Mouse (Mus musculus) lung, adult 2 months (tissue): ENCODE results near the gene Cish. TPM values are rescaled to one million over a fixed set of nuclear protein-coding genes. Genes with fewer than 3 reads are reported as not detected.

Experiments used
- DNase-seq: peaks from one replicate; pipeline ENCODE4 v3.0.0; 2022
- H3K4me1 ChIP-seq: fragments of 200-500 bp; 2 replicates; pipeline ENCODE4 v1.6.1; 2011; ENCODE audit warnings: low read length; ENCODE audit not compliant: control insufficient read depth, insufficient read depth
- H3K4me3 ChIP-seq: fragments of 200-500 bp; replicated peaks from 2 replicates; pipeline ENCODE3; 2011; ENCODE audit warnings: low read depth, mild to moderate bottlenecking, control low read depth, low read length; ENCODE audit errors: extremely low read depth
- CTCF ChIP-seq: fragments of 200-500 bp; IDR thresholded peaks from 2 replicates; pipeline ENCODE4 v1.5.1; 2011; ENCODE audit warnings: mild to moderate bottlenecking, low read length, control low read depth; ENCODE audit not compliant: insufficient read depth
- POLR2A ChIP-seq: fragments of 200-500 bp; IDR thresholded peaks from 2 replicates; pipeline ENCODE4 v1.6.1; 2011; ENCODE audit warnings: low read depth, mild to moderate bottlenecking, control low read depth, low read length, borderline replicate concordance; ENCODE audit errors: extremely low read depth
- WGBS: fragments of 180-500 bp; shearing (Covaris S2); methylation state at CpG from one replicate; pipeline ENCODE4 v1.1.7; 2018; 5-methylcytosine and 5-hydroxymethylcytosine counted together
- polyA plus RNA-seq: library from polyadenylated mRNA; depleted of rRNA; stranded (reverse); fragments of >200 nt; gene quantifications from 2 replicates; pipeline ENCODE4 v1.2.3, GENCODE M21; 2012

The Cish gene
- polyA plus RNA-seq, 1 experiment, result 61.1 TPM

DNA sequence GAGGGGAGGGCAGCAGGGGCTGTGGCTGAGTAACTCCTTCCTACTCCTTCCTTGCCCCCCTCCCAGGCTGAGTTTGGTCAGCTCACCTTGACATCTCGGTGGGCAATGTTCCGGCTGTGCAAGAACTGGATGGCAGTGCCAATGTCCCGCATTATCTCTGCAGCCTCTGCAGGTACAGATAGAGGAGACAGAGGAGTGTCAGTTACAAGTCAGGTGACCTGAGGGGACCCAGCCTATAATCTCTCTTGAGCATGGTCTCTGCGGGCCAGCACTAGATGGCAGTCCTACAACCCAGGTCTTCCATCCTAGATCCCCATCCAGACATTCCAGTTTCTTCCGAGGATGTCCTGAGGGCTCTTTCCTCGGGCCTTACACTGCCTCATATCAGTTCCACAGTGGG, 34.0 kb upstream of the Cish start:
- Histone ChIP-seq H3K4me1 (no peaks in the 10 kb centered on the region), H3K4me3 (no peak overlapping the region)
- 77% methylated on average over 6 of the region's 6 CpGs for WGBS
- TF ChIP-seq CTCF (no peak), POLR2A (no peak)
- DNase-seq, result no peak

GRCm38 (mm10) chr9:107262375-107262774, 33.5 kb upstream of the Cish start:
- H3K4me1 ChIP-seq, result no peaks in the 10 kb centered on the region
- DNase-seq, result no peak
- 78% methylated on average over 7 of the region's 7 CpGs for WGBS
- no peak overlapping the region for H3K4me3 ChIP-seq
- no peak for TF ChIP-seq CTCF
- TF ChIP-seq POLR2A, result no peak

- no peak for TF ChIP-seq POLR2A
- TF ChIP-seq CTCF, result no peak
- Histone ChIP-seq H3K4me3 (no peak overlapping the region), H3K4me1 (no peaks in the 10 kb centered on the region)
- DNase-seq, result no peak
- WGBS, result 84% methylated on average over 5 of the region's 5 CpGs
These were observed 31.9 kb upstream of the Cish start for GRCm38 (mm10) chr9:107263912-107264311.

DNA sequence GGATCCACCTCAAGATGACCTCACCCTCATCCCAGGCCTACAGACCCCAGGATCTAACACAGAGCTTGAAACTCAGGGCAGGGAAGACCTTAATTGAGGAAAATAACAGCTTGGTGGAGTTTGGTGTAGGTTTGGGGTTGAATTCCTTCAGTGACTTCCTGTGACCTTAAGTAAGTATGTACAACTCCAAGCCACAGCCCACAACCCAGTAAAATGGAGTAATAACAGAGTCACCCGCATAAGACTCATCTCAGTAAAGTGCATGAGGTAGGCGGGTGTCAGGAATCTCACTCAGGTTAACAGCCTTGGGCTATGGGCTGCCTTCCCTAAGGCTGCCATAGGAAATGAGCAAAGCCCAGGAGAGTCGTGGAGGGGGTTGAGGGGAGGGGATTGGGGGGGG, 31.1 kb upstream of the Cish start:
- Histone ChIP-seq H3K4me1 (no peaks in the 10 kb centered on the region), H3K4me3 (no peak overlapping the region)
- 65% methylated on average over 3 of the region's 3 CpGs for whole genome bisulfite sequencing
- TF ChIP-seq CTCF (no peak), POLR2A (no peak)
- no peak for DNase-seq

- TF ChIP-seq CTCF (no peak), POLR2A (no peak)
- 50% methylated on average over 1 of the region's 1 CpGs for WGBS
- Histone ChIP-seq H3K4me1 (no peaks in the 10 kb centered on the region), H3K4me3 (no peak overlapping the region)
- DNase-seq, result no peak
These were observed 28.8 kb upstream of the Cish start for GRCm38 (mm10) chr9:107267028-107267427.

DNA sequence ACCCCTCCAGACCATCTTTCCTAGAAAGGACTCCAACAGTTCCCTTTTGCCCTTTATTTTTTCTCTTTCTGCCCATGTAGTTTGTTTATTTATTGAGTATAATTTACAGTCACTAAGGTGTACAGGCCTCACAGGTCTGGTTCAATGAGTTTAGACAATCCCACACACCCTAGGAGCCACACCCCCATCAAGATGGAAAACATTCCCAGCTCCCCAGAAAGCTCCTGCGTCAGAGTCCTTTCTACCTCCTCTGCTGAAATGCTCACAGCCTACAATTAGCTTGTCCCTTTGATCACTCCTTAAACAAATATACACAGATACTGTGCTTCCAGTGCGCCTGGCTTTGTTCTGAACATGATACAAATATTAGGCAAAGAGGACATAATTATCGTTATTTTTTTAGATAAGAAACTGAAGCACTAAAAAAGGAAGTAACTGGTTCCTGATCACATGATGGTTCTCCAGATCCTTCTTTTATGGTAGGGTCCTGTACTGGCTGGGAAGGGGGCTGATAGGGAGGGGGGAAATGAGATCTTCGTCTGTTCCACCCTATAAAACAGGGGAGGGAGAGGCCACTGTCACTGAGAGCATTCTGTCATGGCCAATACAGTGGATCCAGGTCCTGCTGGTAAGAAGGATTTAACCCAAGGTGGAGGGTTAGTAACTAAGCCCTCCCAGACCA, 28.0 kb upstream of the Cish start:
- TF ChIP-seq POLR2A (no peak), CTCF (no peak)
- Histone ChIP-seq H3K4me1 (no peaks in the 10 kb centered on the region), H3K4me3 (no peak overlapping the region)
- 18% methylated on average over 4 of the region's 4 CpGs for WGBS
- no peak for DNase-seq

- Histone ChIP-seq H3K4me1 (no peaks in the 10 kb centered on the region), H3K4me3 (no peak overlapping the region)
- WGBS, result 95% methylated on average over 1 of the region's 1 CpGs
- DNase-seq, result no peak
- TF ChIP-seq CTCF (no peak), POLR2A (no peak)
These were observed 26.1 kb upstream of the Cish start for GRCm38 (mm10) chr9:107269772-107270171.

- no peak for TF ChIP-seq POLR2A
- no peak for TF ChIP-seq CTCF
- 71% methylated on average over 7 of the region's 7 CpGs for WGBS
These were observed 24.5 kb upstream of the Cish start for GRCm38 (mm10) chr9:107271177-107271938.

DNA sequence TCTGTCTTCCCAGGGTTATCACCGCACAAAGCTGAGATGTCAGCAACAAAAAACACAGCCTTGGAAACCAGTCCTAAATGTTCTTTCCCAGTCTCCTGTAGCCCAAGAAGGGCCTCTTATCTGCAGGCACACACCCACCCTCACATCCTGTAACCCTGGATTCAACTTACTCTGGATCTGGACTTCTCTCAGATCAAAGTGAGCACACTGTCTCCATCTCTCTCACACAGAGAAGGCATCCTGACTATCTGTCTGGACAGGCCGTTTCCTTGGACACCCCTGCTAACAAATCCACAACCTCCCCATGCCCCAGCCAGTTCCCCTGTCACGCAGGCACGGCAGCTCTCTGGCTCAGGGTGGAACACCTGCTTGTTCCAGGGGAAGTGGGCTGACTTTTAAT, 23.5 kb upstream of the Cish start:
- Histone ChIP-seq H3K4me1 (no peaks in the 10 kb centered on the region), H3K4me3 (no peak overlapping the region)
- TF ChIP-seq CTCF, result no peak
- TF ChIP-seq POLR2A, result no peak
- 43% methylated on average over 4 of the region's 4 CpGs for WGBS
- DNase-seq, result no peak

More at GRCm38 (mm10) chr9:107271177-107271938, 24.5 kb upstream of the Cish start:
- Histone ChIP-seq H3K4me1 (no peaks in the 10 kb centered on the region), H3K4me3 (no peak overlapping the region)
- no peak for DNase-seq

DNA sequence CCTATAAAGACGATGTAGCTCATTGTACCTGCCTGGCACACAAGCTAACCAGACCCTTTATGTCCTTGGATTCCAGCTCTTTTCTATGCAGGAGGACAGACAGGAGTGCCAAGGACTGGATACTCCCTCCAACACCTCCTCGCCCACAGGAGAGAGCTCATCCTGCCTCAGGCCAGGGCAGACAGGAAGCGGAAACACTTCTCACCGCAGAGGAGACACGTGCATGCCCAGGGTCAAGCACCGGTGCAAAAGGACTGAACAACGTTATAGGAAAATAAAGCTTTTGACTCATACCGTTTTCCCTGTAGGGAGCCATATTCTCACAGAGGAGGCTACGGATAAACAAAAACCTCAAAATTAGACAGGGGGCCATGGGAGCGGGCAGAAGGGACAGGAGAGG, 22.6 kb upstream of the Cish start:
- no peak overlapping the region for H3K4me3 ChIP-seq
- no peaks in the 10 kb centered on the region for H3K4me1 ChIP-seq
- WGBS, result 35% methylated on average over 10 of the region's 10 CpGs
- TF ChIP-seq POLR2A, result no peak
- TF ChIP-seq CTCF, result no peak
- no peak for DNase-seq
